8 mouse cellular contexts compared by ENCODE assay signal in genomic region chr7:37934770-37935182, GRCm38 (mm10).
DNase-seq lines count a peak whose midpoint lies in the region; ATAC-seq and TF ChIP-seq lines count a peak whose summit lies in the region.

No protein-coding gene starts in this region.

- peak; percentile 52; the same call in 1 of the 2 replicates for ATAC-seq in granulocyte monocyte progenitor cell, adult 5-6 weeks (replicated peaks; ENCODE audit: poor library complexity, severe bottlenecking)

- TF ChIP-seq EP300 in heart, adult 2 months (IDR thresholded peaks at IDR 0.05; ENCODE audit: insufficient read depth, low read depth, low read length), result no peak

- WGBS in heart, adult 2 months, result 37% methylated on average over 5 of the region's 5 CpGs
- 40% methylated on average over 5 of the region's 5 CpGs for WGBS in lung, adult 2 months

- H3K9ac ChIP-seq in heart, adult 2 months (ENCODE audit: low read depth, low read length), result no peak overlapping the region

- DNase-seq in heart, adult 2 months, result peak in 1 of 2 experiments; percentile 42
- no peak for DNase-seq in heart, adult 9 months (ENCODE audit: low spot score in 2 of 2)
- DNase-seq in B cell, adult 2 months, result peak; percentile 7
- peak; percentile 20 for DNase-seq in cerebellum, adult 8-10 months
- DNase-seq in lung, adult 2 months, result no peak
- DNase-seq in retina, postnatal 7 days (ENCODE audit: low read depth, low spot score), result peak; percentile 49
- no peak for DNase-seq in left cerebral cortex, adult 8-10 months (ENCODE audit: low spot score in 2 of 2)

- H3K36me3 ChIP-seq in heart, adult 2 months (ENCODE audit: control insufficient read depth, insufficient read depth, low read length), result no peaks in the 10 kb centered on the region

- no peak overlapping the region for H3K4me3 ChIP-seq in heart, adult 2 months
- H3K4me3 ChIP-seq in lung, adult 2 months (replicated peaks; ENCODE audit: extremely low read depth, low read depth, low read length), result no peak overlapping the region

- TF ChIP-seq POLR2A in heart, adult 2 months (IDR thresholded peaks at IDR 0.05; ENCODE audit: insufficient read depth, low read depth, low read length), result no peak
- TF ChIP-seq POLR2A in lung, adult 2 months (IDR thresholded peaks at IDR 0.05; ENCODE audit: borderline replicate concordance, extremely low read depth, low read depth, low read length), result no peak

- H3K4me1 ChIP-seq in heart, adult 2 months (ENCODE audit: control insufficient read depth, insufficient read depth, low read length), result no peaks in the 10 kb centered on the region
- no peaks in the 10 kb centered on the region for H3K4me1 ChIP-seq in lung, adult 2 months (ENCODE audit: control insufficient read depth, insufficient read depth, low read length)

- intact Hi-C loops in heart, adult 2 months (cut with DNase I), result loop anchor here (1.0 to 5.0 kb wide), 2 partner anchors 162 to 560 kb away; partner anchors contain the start of gene Zfp536

- H3K27ac ChIP-seq in heart, adult 2 months, result no peak overlapping the region

- no peaks in the 10 kb centered on the region for H3K27me3 ChIP-seq in heart, adult 2 months (ENCODE audit: control insufficient read depth, insufficient read depth, low read length)

- TF ChIP-seq CTCF in heart, adult 2 months (IDR thresholded peaks at IDR 0.05), result peak; percentile 78
- TF ChIP-seq CTCF in lung, adult 2 months (IDR thresholded peaks at IDR 0.05; ENCODE audit: insufficient read depth, low read length), result peak; percentile 46

- no peaks in the 10 kb centered on the region for H3K79me2 ChIP-seq in heart, adult 2 months (replicated peaks; ENCODE audit: control insufficient read depth, insufficient read depth, low read length)

Comparison
In these comparisons a context has a peak if more than half of its experiments do, and no peak if none do; other contexts are left out.
1. DNase-seq: peak in B cell, adult 2 months (2 of 2), cerebellum, adult 8-10 months (single experiment) and retina, postnatal 7 days (single experiment); none in heart, adult 9 months (0 of 2), lung, adult 2 months (single experiment) and left cerebral cortex, adult 8-10 months (0 of 2).